Mouse (Mus musculus) embryonic fibroblast, embryonic 13.5 days (primary cell): Measurements from ENCODE around the gene Cradd.

ENCODE experiments used
- CTCF ChIP-seq: IDR thresholded peaks from 2 replicates; pipeline ENCODE4 v1.5.1; 2011; ENCODE audit warnings: mild to moderate bottlenecking, control low read depth, low read length, moderate library complexity, borderline replicate concordance; ENCODE audit not compliant: insufficient read depth
- POLR2A ChIP-seq: IDR thresholded peaks from 2 replicates; pipeline ENCODE4 v1.6.1; 2011; ENCODE audit warnings: low read depth, mild to moderate bottlenecking, control low read depth, low read length, moderate library complexity

DNA sequence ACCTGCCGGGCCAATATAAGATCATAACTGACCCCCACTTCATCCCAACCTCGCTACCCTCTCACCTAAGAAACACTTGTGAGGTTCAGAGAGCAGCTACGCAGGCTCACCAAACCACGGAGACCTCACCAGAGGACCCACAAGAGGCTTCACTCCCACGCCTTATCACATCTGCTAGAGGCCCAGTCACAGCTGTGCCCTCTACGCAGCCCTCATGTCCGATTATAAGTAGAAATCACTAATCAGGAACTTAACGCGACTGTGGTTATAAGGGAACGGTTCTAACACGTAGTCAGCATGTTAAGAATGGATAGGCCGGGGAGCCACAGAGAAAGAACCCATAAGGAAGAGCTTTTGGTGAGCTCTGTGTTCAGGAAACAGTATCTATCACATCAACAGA, 40.5 kb downstream of the Cradd start:
- TF ChIP-seq CTCF = no peak
- no peak for TF ChIP-seq POLR2A
